Mouse (Mus musculus): ENCODE measurements around the gene Gm364.

DNA sequence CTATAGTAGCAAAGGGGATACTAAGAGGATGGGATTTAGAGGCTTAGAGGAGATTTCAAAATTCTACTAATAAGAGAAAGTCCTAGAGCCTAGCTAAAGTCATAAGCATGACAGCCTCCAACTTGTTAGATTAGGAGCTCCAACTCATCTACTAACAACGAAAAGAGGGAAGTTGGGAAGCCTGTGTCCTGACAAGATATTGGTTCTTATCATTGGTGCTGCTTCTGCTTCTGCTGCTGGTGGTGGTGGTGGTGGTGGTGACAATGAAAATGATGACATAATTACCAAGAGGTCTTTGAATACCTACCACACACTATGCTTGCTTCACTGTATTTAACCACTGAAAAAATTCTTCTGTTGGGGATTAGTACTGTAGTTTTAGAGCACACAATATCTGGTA, 97.3 kb downstream of the Gm364 start:
- TF ChIP-seq CTCF (IDR thresholded peaks at IDR 0.05; ENCODE audit: extremely low read depth, insufficient read length, insufficient replicate concordance, low read depth, low read length) (no peak), POLR2A (IDR thresholded peaks at IDR 0.05; ENCODE audit: low read depth, low read length) (no peak)
